Mouse (Mus musculus): ENCODE data around the gene Atxn2l.
A peak's percentile ranks its signal among the peaks of the same experiment; 100 is the strongest.
"Not testable (repeated sequence)": the region's sequence is repeated elsewhere in the genome, so short reads cannot be mapped to it uniquely, and the experiment has no call there.

Atxn2l gene

GRCm38 (mm10) chr7:126487617-126488385 lies 15.4 kb downstream of the Atxn2l start:
- DNase-seq: not testable (repeated sequence)

GRCm38 (mm10) chr7:126487052-126487483 lies 16.2 kb downstream of the Atxn2l start, which contains the start of gene Tufm:
TSS of gene Tufm (plus strand) at chr7:126487361.
- DNase-seq: peak; percentile 91 to 92

GRCm38 (mm10) chr7:126482392-126482871 lies 20.8 kb downstream of the Atxn2l start:
- DNase-seq: peak; percentile 47 to 58

GRCm38 (mm10) chr7:126481699-126482098 lies 21.5 kb downstream of the Atxn2l start:
- peak in 1 of 2 experiments; percentile 28 for DNase-seq

- DNase-seq: peak; percentile 89
Measured at GRCm38 (mm10) chr7:126474993-126475581, 28.1 kb downstream of the Atxn2l start, which contains the start of gene Sh2b1. TSS of gene Sh2b1 (minus strand) at chr7:126475424.

- DNase-seq: peak in 1 of 2 experiments; percentile 29
Measured at GRCm38 (mm10) chr7:126474486-126474955, 28.7 kb downstream of the Atxn2l start.

- DNase-seq: no peak
Measured at GRCm38 (mm10) chr7:126473470-126474086, 29.7 kb downstream of the Atxn2l start.

GRCm38 (mm10) chr7:126472713-126473112 lies 30.5 kb downstream of the Atxn2l start:
- DNase-seq: no peak

GRCm38 (mm10) chr7:126472306-126472705 lies 30.9 kb downstream of the Atxn2l start:
- DNase-seq: peak; percentile 63 to 65

- DNase-seq: no peak
Measured at GRCm38 (mm10) chr7:126471853-126472252, 31.4 kb downstream of the Atxn2l start.

GRCm38 (mm10) chr7:126471361-126471760 lies 31.9 kb downstream of the Atxn2l start:
- no peak for DNase-seq

- DNase-seq: peak; percentile 23 to 33
Measured at GRCm38 (mm10) chr7:126470077-126470476, 33.2 kb downstream of the Atxn2l start.

GRCm38 (mm10) chr7:126467834-126468627 lies 35.2 kb downstream of the Atxn2l start:
- DNase-seq: no peak

- peak; percentile 83 to 85 for DNase-seq
Measured at GRCm38 (mm10) chr7:126467271-126467670, 36.0 kb downstream of the Atxn2l start.

GRCm38 (mm10) chr7:126466707-126467106 lies 36.5 kb downstream of the Atxn2l start:
- DNase-seq: no peak

GRCm38 (mm10) chr7:126466116-126466515 lies 37.1 kb downstream of the Atxn2l start:
- no peak for DNase-seq

- no peak for DNase-seq
Measured at GRCm38 (mm10) chr7:126465246-126466030, 37.8 kb downstream of the Atxn2l start.

- DNase-seq: no peak
Measured at GRCm38 (mm10) chr7:126464836-126465235, 38.4 kb downstream of the Atxn2l start.

GRCm38 (mm10) chr7:126464121-126464520 lies 39.1 kb downstream of the Atxn2l start:
- DNase-seq: no peak

GRCm38 (mm10) chr7:126463547-126463946 lies 39.7 kb downstream of the Atxn2l start:
- no peak for DNase-seq

GRCm38 (mm10) chr7:126463004-126463403 lies 40.2 kb downstream of the Atxn2l start, which contains the start of gene Atp2a1:
TSS of gene Atp2a1 (minus strand) at chr7:126463108.
- no peak for DNase-seq

Measured in B cell, adult 2 months (primary cell).